Mouse (Mus musculus): Measurements from ENCODE around the gene Rab20. TPM values are rescaled to one million over a fixed set of nuclear protein-coding genes. Genes with fewer than 3 reads are reported as not detected.
A peak's percentile ranks its signal among the peaks of the same experiment; 100 is the strongest.
"Not testable (repeated sequence)": the region's sequence is repeated elsewhere in the genome, so short reads cannot be mapped to it uniquely, and the experiment has no call there.

Rab20 gene
- 1 to 10 TPM; 1.2 to 1.9 TPM for total RNA-seq (2021)
- long read RNA-seq, experiment 1, transcript Rab20-201 (2 exons, 1,392 nt), result major isoform, 5 of 5 reads
- long read RNA-seq, experiment 1, partial matches to known transcripts, result 0 of 5 reads
- long read RNA-seq, experiment 1, other reads (novel, unspliced or antisense), result 0 of 5 reads
- long read RNA-seq, experiment 2, partial matches to known transcripts, result 0 of 3 reads
- long read RNA-seq, experiment 2, other reads (novel, unspliced or antisense), result 0 of 3 reads

- intact Hi-C loops (cut with DNase I), result no loop called here
- peak; percentile 38 to 51 for DNase-seq
Observed at GRCm38 (mm10) chr8:11477811-11478761, at the start of gene Rab20. Gene Rab20, minus strand, starts transcription at chr8:11478710.

DNA sequence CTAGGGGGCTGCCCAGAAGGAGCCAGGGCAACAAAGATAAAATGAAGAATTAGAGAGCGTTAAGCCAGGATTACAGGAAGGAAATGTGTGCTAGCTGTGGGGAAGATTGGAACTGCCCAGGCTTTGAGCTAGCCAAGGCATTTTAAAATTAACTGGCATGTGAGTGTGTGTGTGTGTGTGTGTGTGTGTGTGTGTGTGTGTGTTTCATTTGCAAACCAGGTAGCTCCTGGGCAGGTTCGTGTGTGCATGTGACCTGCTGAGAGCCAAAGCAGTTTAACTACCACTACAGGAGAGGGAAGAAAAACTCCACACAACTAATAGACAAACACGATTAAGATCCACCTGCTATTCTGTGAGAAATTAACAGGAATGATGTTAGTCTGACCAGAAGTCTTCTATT lies 44.8 kb upstream of the Rab20 start:
- no peak for DNase-seq
- intact Hi-C loops (cut with DNase I), result loop anchor here (5.0 kb wide), 1 partner anchor 79 kb away; no protein-coding TSS in a partner anchor

DNA sequence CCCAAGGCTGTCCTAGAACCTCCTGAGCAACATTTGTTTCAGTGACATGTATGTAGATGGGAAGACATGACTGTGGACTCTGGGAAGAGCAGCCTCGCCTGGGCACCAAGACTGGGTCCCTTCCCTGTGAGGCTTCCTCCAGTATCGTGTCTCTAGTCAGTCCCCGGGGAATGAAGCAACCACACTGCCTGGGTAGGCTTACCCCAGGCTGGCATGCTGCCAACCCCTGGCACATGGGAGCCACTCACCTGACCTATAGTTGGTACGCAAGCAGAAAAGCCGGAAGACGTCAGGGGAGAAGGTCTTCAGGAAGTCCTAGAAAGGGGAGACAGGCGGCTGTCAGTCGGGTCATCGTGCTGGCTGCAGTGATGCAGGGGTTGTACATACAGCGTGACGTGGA lies 40.2 kb upstream of the Rab20 start:
- intact Hi-C loops (cut with DNase I), result no loop called here
- no peak for DNase-seq

DNA sequence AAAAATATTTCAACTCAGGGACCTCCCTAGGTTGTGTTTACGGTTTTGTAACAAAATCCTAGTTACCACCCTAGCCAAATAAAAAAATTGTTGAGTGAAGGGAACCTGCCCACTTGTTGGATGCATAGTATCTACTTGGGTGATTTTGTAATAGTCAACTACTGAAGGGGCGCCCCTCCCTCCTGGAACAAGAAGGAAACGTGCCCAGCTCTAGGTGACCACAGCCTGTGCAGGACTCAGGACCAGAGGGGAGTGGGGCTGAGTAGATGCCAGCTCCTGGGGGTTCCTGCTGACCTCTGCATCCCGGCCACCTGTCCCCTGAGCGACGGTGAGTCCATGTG lies 39.5 kb upstream of the Rab20 start:
- DNase-seq, result no peak
- intact Hi-C loops (cut with DNase I), result no loop called here

- no peak for DNase-seq
Observed at GRCm38 (mm10) chr8:11517366-11518055, 39.0 kb upstream of the Rab20 start.

DNA sequence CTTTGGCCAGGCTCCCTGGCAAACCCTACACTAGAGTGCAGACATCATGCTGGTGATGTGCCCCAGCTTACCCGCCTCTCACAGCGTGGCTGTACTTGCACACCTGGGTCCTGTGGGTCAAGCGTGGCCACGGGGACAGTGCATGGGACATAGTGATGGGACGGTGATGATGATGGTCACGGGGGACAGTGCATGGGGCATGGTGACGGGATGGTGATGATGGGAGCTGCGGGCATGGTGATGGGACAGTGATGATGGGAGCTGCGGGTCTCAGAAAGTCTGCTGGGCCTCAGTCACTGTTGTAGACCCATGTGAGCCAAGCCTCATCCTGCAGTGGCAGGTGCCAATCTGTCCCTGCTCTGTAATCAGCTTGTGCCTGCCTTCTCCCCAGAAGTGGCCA lies 37.8 kb upstream of the Rab20 start:
- DNase-seq, result no peak
- intact Hi-C loops (cut with DNase I), result no loop called here

More at GRCm38 (mm10) chr8:11517366-11518055, 39.0 kb upstream of the Rab20 start:
- intact Hi-C loops (cut with DNase I), result no loop called here

GRCm38 (mm10) chr8:11513247-11513646 lies 34.7 kb upstream of the Rab20 start:
- intact Hi-C loops (cut with DNase I), result no loop called here
- no peak for DNase-seq

DNA sequence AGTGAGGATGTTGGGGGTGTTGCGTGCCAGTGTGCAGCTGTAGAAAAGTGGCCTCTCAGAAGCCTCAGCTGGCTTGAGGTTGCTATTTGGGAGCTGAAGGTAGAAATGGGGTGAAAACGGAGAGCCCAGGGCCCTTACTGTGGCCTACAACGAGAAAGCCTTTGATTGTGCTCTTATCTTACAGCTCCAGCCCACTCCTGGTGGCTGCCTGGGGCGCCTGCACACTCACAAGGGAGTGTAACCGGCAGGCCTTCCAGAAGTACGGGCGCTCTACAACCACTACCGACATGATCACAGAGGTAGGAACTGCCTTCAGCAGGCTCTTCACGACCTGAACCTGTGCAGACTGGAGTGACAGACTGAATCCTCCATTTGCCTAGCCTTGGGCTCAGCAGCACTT lies 34.2 kb upstream of the Rab20 start:
- no peak for DNase-seq
- intact Hi-C loops (cut with DNase I), result no loop called here

- no peak for DNase-seq
- intact Hi-C loops (cut with DNase I), result no loop called here
Observed at GRCm38 (mm10) chr8:11510971-11511370, 32.5 kb upstream of the Rab20 start.

GRCm38 (mm10) chr8:11508880-11509279 lies 30.4 kb upstream of the Rab20 start:
- intact Hi-C loops (cut with DNase I), result no loop called here
- DNase-seq, result no peak

GRCm38 (mm10) chr8:11506802-11507201 lies 28.3 kb upstream of the Rab20 start:
- intact Hi-C loops (cut with DNase I), result no loop called here
- no peak for DNase-seq

DNA sequence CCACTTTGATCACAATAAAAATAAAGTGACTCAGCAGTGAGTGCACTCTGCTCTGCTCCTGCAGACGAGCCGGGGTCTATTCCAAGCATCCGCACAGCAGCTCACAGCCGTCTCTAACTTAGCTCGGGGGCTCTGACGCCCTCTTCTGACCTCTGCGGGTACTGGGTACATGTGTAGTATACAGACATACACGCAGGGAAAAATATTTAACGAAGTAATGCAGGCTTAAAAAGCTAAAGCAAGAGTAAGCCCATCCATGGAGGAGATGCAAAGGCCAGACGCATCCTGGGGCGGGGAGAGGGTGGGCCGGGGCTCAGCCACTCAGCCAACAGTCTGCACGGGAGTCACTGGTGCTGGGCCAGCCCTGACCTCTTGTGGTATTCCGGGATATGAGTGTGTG lies 27.6 kb upstream of the Rab20 start:
- intact Hi-C loops (cut with DNase I), result no loop called here

GRCm38 (mm10) chr8:11503476-11504232 lies 25.1 kb upstream of the Rab20 start:
- intact Hi-C loops (cut with DNase I), result no loop called here
- DNase-seq, result no peak

More for the DNA sequence above, 27.6 kb upstream of the Rab20 start:
- no peak for DNase-seq

- no peak for DNase-seq
- intact Hi-C loops (cut with DNase I), result no loop called here
Observed at GRCm38 (mm10) chr8:11498786-11499485, 20.4 kb upstream of the Rab20 start.

DNA sequence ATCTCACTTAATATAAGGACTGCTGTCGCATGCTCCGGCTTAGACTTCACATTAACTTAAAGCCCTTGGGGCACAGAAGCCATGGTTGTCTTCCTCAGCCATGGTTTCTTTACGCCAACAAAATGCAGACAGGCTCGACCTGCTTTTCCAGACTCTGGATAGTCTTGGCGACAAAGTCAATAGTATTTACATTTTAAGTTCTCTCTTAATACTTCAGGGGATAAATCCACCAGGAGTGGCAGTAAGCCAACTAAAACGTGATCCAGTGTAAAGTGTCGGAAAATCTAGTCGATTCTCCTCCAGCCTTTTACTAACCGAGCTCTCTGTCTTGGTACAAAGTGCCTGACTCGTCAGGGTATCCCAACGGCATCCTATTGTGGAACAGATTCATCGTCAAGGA lies 19.8 kb upstream of the Rab20 start:
- intact Hi-C loops (cut with DNase I), result no loop called here
- DNase-seq, result no peak

- intact Hi-C loops (cut with DNase I), result no loop called here
- peak; percentile 81 to 85 for DNase-seq
Observed at GRCm38 (mm10) chr8:11497017-11497990, 18.8 kb upstream of the Rab20 start, which contains the start of gene Naxd. Gene Naxd, plus strand, starts transcription at chr8:11497506.

DNA sequence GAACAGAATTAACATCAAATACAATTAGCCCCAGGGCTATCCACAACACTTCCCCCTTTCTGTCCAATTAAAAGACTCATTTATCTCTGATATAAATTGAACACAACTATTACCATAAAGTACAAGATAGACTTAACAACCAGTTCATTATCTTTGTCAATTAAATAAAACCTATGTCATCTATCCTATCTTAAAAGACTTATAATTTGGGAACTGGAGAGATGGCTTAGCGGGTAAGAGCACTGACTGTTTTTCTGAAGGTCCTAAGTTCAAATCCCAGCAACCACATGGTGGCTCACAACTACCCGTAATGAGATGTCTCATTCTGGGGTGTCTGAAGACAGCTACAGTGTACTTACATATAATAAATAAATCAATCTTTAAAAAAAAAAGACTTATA lies 13.8 kb upstream of the Rab20 start:
- DNase-seq; intact Hi-C loops (cut with DNase I): not testable (repeated sequence)

DNA sequence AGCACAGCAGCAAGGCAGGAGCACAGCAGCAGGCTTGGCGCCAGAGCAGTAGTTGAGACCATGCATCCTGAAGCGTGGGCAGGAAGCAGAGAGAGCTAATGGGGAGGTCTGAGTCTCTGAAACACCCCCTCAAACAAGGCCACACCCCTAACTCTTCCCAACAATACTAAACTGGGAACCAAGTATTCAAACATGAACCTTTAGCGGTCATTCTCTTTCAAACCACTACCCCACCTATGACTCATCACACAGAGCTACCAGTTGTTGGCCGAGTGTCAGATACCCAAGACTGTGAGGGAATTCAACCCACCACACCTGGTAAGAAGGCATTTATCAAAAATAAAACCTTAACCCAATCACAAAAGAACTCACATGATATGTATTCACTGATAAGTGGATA lies 8.7 kb upstream of the Rab20 start:
- intact Hi-C loops (cut with DNase I), result loop anchor here (2.0 kb wide), 1 partner anchor 62 kb away; no protein-coding TSS in a partner anchor
- no peak for DNase-seq
